In the genomic region with DNA sequence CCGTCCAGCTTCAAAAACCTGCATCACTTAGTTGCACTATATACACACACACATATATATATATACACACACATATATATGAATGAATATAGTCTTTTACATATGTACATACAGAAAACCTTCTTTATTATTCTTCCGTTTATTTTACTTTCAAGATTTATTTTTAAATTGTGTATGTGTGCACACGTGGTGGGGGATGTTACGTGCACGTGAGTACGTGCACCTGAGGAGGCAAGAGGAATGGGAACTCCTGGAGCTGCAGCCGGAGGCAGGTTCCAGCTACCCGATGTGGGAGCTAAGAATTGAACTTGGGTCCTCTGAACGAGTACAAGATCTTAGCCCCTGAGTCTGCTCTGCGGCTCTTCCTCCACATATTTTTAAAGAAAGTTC, we compare ENCODE assay signal across 8 mouse cellular contexts. TPM values are rescaled to one million over a fixed set of nuclear protein-coding genes. Genes with fewer than 3 reads are reported as not detected.
DNase-seq lines count a peak whose midpoint lies in the region; ATAC-seq and TF ChIP-seq lines count a peak whose summit lies in the region.

No protein-coding gene starts in this region.

- H3K4me3 ChIP-seq in cerebellum, adult 2 months (replicated peaks; ENCODE audit: insufficient read depth, low read depth, low read length) = peak overlapping the region; percentile 55
- peak overlapping the region; percentile 78 for H3K4me3 ChIP-seq in thymus, adult 2 months (ENCODE audit: control insufficient read depth, insufficient read depth, low read length)
- H3K4me3 ChIP-seq in liver, embryonic 16.5 days (ENCODE audit: low read depth, low read length) = peak overlapping the region; percentile 96

- no peaks in the 10 kb centered on the region for H3K27me3 ChIP-seq in cerebellum, adult 2 months (ENCODE audit: control insufficient read depth, insufficient read depth, low read length)
- no peaks in the 10 kb centered on the region for H3K27me3 ChIP-seq in thymus, adult 2 months (ENCODE audit: control insufficient read depth, insufficient read depth, low read length)
- no peaks in the 10 kb centered on the region for H3K27me3 ChIP-seq in liver, embryonic 16.5 days (ENCODE audit: control insufficient read depth, insufficient read depth, low read depth, low read length)

- peak overlapping the region; percentile 70 for H3K9ac ChIP-seq in liver, embryonic 16.5 days (ENCODE audit: low read depth, low read length)

- peaks cover 21% of the 10 kb centered on the region for H3K4me1 ChIP-seq in cerebellum, adult 2 months (ENCODE audit: control insufficient read depth, insufficient read depth, low read length)
- H3K4me1 ChIP-seq in thymus, adult 2 months (replicated peaks; ENCODE audit: control insufficient read depth, insufficient read depth, low read length) = peaks cover 11% of the 10 kb centered on the region
- H3K4me1 ChIP-seq in liver, embryonic 16.5 days (ENCODE audit: control insufficient read depth, low read depth, low read length) = peaks cover 23% of the 10 kb centered on the region

- TF ChIP-seq POLR2A in cerebellum, adult 2 months (IDR thresholded peaks at IDR 0.05; ENCODE audit: borderline replicate concordance, insufficient read depth, low read length) = no peak
- no peak for TF ChIP-seq POLR2A in thymus, adult 2 months (IDR thresholded peaks at IDR 0.05; ENCODE audit: control insufficient read depth, extremely low read depth, insufficient read depth, low read length, poor library complexity)

- H3K9me3 ChIP-seq in liver, embryonic 16.5 days (replicated peaks; ENCODE audit: control insufficient read depth, low read length) = no peaks in the 10 kb centered on the region

- no peak for TF ChIP-seq CTCF in cerebellum, adult 2 months (IDR thresholded peaks at IDR 0.05; ENCODE audit: borderline replicate concordance, insufficient read depth, low read depth, low read length)
- TF ChIP-seq CTCF in thymus, adult 2 months (IDR thresholded peaks at IDR 0.05; ENCODE audit: borderline replicate concordance, control insufficient read depth, extremely low read depth, insufficient read depth, low read length, poor library complexity) = no peak

- 13% methylated on average over 10 of the region's 10 CpGs for WGBS in cerebellum, adult 2 months
- WGBS in thymus, adult 2 months = 18% methylated on average over 10 of the region's 10 CpGs
- WGBS in liver, embryonic 16.5 days (ENCODE audit: insufficient replicate concordance) = 16% methylated on average over 10 of the region's 10 CpGs

- H3K27ac ChIP-seq in cerebellum, adult 2 months (ENCODE audit: insufficient read depth, low read length) = peak overlapping the region; percentile 89
- peak overlapping the region; percentile 72 for H3K27ac ChIP-seq in thymus, adult 2 months (ENCODE audit: control insufficient read depth, insufficient read depth, low read length)
- peak overlapping the region; percentile 92 for H3K27ac ChIP-seq in liver, embryonic 16.5 days (ENCODE audit: low read length)

- H3K36me3 ChIP-seq in thymus, adult 2 months (ENCODE audit: control insufficient read depth, insufficient read depth, low read length) = peaks cover 13% of the 10 kb centered on the region
- H3K36me3 ChIP-seq in liver, embryonic 16.5 days (ENCODE audit: control insufficient read depth, insufficient read depth) = peaks cover 9% of the 10 kb centered on the region

- no peak for ATAC-seq in liver, embryonic 16.5 days (ENCODE audit: low read depth)
- no peak for ATAC-seq in granulocyte monocyte progenitor cell, adult 5-6 weeks (replicated peaks; ENCODE audit: poor library complexity, severe bottlenecking)

- H3K4me2 ChIP-seq in liver, embryonic 16.5 days (ENCODE audit: low read depth, low read length) = peak overlapping the region; percentile 79

- DNase-seq in cerebellum, adult 2 months = no peak
- no peak for DNase-seq in cerebellum, adult 11-12 months
- DNase-seq in thymus, adult 2 months = no peak
- DNase-seq in thymus, postnatal 25 days = no peak
- DNase-seq in c-Kit-positive CD71-positive TER-119-positive erythroid progenitor cells, embryonic 14.5 days (ENCODE audit: low spot score) = no peak
- DNase-seq in urinary bladder, adult 2 months (ENCODE audit: low spot score) = no peak

RNA-seq across cellular contexts. Expression of a gene that starts 0.8 kb away (rescaled TPM):
- 75.3 and 77.4 TPM in 2 replicates for polyA plus RNA-seq in cerebellum, adult 2 months (2012; rRNA removed)
- 56.1 and 68.7 TPM in 2 replicates for polyA plus RNA-seq in thymus, adult 2 months (2012; rRNA removed)
- polyA plus RNA-seq in liver, embryonic 16.5 days (2015; fragmentation: Nextera tagmentation; extraction: Ambion mirVana) = 14.3 and 15.5 TPM in 2 replicates
- polyA plus RNA-seq in urinary bladder, adult 2 months (2012; rRNA removed) = 33.2 and 41.7 TPM in 2 replicates
- 121 and 122 TPM in 2 replicates for total RNA-seq in granulocyte monocyte progenitor cell, adult 5-6 weeks (2014; fragmentation: Nextera tagmentation)
- total RNA-seq in granulocyte monocyte progenitor cell, adult 5-6 weeks (2017) = 140 and 147 TPM in 2 replicates

RNA-seq across cellular contexts. Expression of a gene that starts 18.1 kb away (rescaled TPM):
- polyA plus RNA-seq in cerebellum, adult 2 months (2012; rRNA removed) = 64.4 TPM in 2 replicates
- polyA plus RNA-seq in thymus, adult 2 months (2012; rRNA removed) = 61.1 and 67.0 TPM in 2 replicates
- 24.8 and 25.8 TPM in 2 replicates for polyA plus RNA-seq in liver, embryonic 16.5 days (2015; fragmentation: Nextera tagmentation; extraction: Ambion mirVana)
- polyA plus RNA-seq in urinary bladder, adult 2 months (2012; rRNA removed) = 33.4 and 43.0 TPM in 2 replicates
- 15.8 and 38.5 TPM in 2 replicates for total RNA-seq in granulocyte monocyte progenitor cell, adult 5-6 weeks (2014; fragmentation: Nextera tagmentation)
- total RNA-seq in granulocyte monocyte progenitor cell, adult 5-6 weeks (2017) = 20.7 and 36.9 TPM in 2 replicates

RNA-seq across cellular contexts. Expression of a gene that starts 36.8 kb away (rescaled TPM):
- polyA plus RNA-seq in cerebellum, adult 2 months (2012; rRNA removed) = 17.6 and 18.5 TPM in 2 replicates
- 18.5 and 18.7 TPM in 2 replicates for polyA plus RNA-seq in thymus, adult 2 months (2012; rRNA removed)
- 11.1 and 11.6 TPM in 2 replicates for polyA plus RNA-seq in liver, embryonic 16.5 days (2015; fragmentation: Nextera tagmentation; extraction: Ambion mirVana)
- polyA plus RNA-seq in urinary bladder, adult 2 months (2012; rRNA removed) = 7.2 and 9.7 TPM in 2 replicates
- total RNA-seq in granulocyte monocyte progenitor cell, adult 5-6 weeks (2014; fragmentation: Nextera tagmentation) = 14.7 and 19.2 TPM in 2 replicates
- total RNA-seq in granulocyte monocyte progenitor cell, adult 5-6 weeks (2017) = 19.1 and 23.0 TPM in 2 replicates
